Mouse (Mus musculus): ENCODE measurements at regions not wholly inside any gene's neighbourhood (a gene's known extent, or its start where the extent isn't known, plus 50 kb on each side); places are given as distances from the start of the nearest gene placed in this dataset.
A peak's percentile ranks its signal among the peaks of the same experiment; 100 is the strongest.

DNA sequence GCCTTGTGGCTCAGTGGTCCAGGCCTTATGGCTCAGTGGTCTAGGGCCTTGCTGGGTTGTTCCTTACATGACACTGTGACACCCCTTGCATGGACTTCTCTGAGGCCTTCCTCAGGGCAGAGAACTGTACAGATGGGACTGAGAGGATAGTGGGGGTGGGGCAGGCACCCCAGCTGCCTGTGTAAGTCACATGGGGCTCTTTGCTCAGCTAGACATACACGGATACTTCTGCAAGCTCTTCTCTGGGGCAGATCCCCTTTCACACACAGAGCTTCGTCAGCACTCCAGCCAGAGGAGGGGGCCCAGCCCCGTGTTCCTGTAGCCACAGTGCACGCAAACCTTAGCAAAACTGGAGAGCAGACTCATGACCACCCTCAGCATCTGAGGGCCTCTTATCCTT lies 87.9 kb upstream of the Tpm1 start:
- Histone ChIP-seq H3K27ac (no peak overlapping the region), H3K4me2 (no peak overlapping the region)

DNA sequence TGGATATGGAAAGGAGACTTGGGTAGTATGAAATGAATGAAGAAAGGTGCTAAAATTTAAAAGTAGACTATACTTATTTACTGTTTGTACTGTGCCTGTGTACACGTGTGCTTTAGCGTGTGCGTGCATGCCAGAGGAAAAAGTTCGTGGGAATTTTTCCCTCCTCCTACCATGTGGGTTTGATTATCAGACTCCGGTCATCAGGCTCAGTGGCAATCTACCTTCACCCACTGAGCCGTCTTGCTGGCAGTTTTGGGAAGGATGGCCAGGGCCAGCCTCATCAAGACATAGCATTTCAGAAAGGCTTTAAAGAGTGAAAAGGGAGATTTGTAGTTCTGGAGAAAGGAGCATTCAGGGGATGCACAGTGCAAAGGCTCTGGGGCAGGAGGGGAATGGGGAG lies 87.0 kb upstream of the Tpm1 start:
- WGBS (ENCODE audit: insufficient replicate concordance) = 75% methylated on average over 6 of the region's 6 CpGs
- Histone ChIP-seq H3K4me1 (replicated peaks) (peaks cover 17% of the 10 kb centered on the region), H3K4me3 (replicated peaks) (no peak overlapping the region), H3K36me3 (no peaks in the 10 kb centered on the region), H3K27me3 (no peaks in the 10 kb centered on the region), H3K4me2 (no peak overlapping the region), H3K27ac (no peak overlapping the region), H3K9me3 (replicated peaks) (no peaks in the 10 kb centered on the region), H3K9ac (no peak overlapping the region)
- DNase-seq (no peak), ATAC-seq (ENCODE audit: low read depth) (no peak)

More for the DNA sequence above, 87.9 kb upstream of the Tpm1 start:
- no peaks in the 10 kb centered on the region for H3K9me3 ChIP-seq (replicated peaks)
- WGBS (ENCODE audit: insufficient replicate concordance) = 41% methylated on average over 4 of the region's 4 CpGs
- no peak for DNase-seq
- no peaks in the 10 kb centered on the region for H3K27me3 ChIP-seq
- peaks cover 17% of the 10 kb centered on the region for H3K4me1 ChIP-seq (replicated peaks)
- H3K36me3 ChIP-seq = no peaks in the 10 kb centered on the region
- H3K9ac ChIP-seq = no peak overlapping the region
- no peak overlapping the region for H3K4me3 ChIP-seq (replicated peaks)
- no peak for ATAC-seq (ENCODE audit: low read depth)

DNA sequence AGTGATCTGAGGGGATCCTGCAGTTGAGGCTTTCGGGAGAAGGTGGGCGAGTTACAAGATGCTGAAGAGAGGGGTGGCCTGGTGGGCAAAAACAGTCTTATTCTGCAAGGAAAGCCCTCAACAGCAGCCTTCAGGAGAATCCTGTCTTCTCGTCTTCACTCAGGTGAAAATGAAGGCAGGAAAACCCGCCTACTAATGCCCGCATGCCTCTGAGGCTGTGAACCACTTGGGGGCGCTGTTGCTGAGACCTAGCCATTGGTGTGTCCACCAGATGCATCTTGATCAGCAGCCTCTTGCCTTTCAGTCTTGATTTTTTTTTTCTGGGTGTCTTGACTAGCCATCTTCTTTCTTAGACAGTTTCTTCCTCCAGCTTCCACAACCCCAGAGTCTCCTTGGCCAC lies 85.2 kb upstream of the Tpm1 start:
- H3K9me3 ChIP-seq (replicated peaks) = no peaks in the 10 kb centered on the region
- 44% methylated on average over 6 of the region's 6 CpGs for WGBS (ENCODE audit: insufficient replicate concordance)
- ATAC-seq (ENCODE audit: low read depth) = no peak
- no peaks in the 10 kb centered on the region for H3K36me3 ChIP-seq
- H3K27ac ChIP-seq = no peak overlapping the region
- no peak overlapping the region for H3K9ac ChIP-seq
- no peak overlapping the region for H3K4me3 ChIP-seq (replicated peaks)
- no peak overlapping the region for H3K4me2 ChIP-seq
- no peaks in the 10 kb centered on the region for H3K27me3 ChIP-seq
- DNase-seq = peak; percentile 4
- peaks cover 17% of the 10 kb centered on the region for H3K4me1 ChIP-seq (replicated peaks)

DNA sequence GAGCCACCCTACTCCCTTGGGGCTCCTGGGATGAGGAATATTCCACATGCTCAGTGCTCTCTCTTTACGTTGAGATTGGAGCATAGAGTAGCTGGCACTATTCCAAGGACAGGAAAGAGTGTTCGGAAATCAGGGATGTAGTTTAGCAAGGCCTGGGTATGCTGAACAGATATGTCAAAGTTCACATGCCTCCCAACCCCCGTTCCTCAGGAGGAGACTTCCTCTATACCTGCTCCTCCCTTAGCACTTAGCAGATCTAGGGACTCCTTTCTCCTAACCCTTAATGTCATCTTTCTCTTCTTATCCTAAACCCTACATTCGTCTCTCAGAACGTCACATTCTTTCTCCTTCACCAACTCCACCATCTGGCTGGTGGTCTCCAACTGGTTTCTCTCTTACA lies 83.2 kb upstream of the Tpm1 start:
- ATAC-seq (ENCODE audit: low read depth) = no peak

DNA sequence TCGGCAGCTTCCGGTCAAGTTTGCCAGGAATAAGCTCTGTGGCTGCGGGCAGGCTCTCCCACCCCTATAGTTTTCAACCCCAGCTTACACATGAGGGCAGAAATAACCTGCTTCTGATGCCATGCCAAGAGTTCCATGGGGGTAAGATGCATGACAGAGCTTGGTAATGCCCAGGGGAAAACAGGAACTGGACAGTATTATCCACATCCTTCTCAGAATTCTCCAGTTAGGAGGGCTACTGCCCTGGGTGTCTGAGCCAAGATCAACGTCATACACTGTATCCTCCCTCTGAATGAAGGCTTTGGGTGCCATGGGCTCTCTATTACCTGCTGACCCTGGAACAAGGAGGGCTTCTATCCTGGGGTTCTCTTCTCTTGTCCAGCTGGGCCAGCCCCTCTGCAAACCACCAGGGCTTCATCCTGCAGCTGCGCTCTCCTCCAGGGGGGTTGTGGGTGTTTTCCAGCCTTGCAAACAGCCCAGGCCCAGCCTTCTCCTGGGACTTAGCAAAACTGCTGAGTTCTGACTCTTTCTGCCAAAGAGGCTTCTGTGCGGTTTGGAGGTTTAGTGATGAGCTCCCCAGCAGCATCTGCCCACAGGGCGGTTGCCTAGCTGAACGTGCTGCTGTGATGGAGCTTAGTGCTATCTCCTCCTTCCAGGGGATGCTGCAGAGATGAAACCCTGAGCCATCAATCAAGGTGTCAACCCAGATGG lies 81.7 kb upstream of the Tpm1 start:
- no peak overlapping the region for H3K4me3 ChIP-seq (replicated peaks)
- H3K9me3 ChIP-seq (replicated peaks) = no peaks in the 10 kb centered on the region
- peaks cover 6% of the 10 kb centered on the region; the same call in 1 of the 2 replicates for H3K4me1 ChIP-seq (replicated peaks)
- H3K36me3 ChIP-seq = no peaks in the 10 kb centered on the region
- no peak overlapping the region for H3K4me2 ChIP-seq
- H3K27ac ChIP-seq = no peak overlapping the region
- 61% methylated on average over 8 of the region's 8 CpGs for WGBS (ENCODE audit: insufficient replicate concordance)
- H3K9ac ChIP-seq = no peak overlapping the region
- no peaks in the 10 kb centered on the region for H3K27me3 ChIP-seq
- ATAC-seq (ENCODE audit: low read depth) (no peak), DNase-seq (no peak)

More for the DNA sequence above, 83.2 kb upstream of the Tpm1 start:
- Histone ChIP-seq H3K9ac (no peak overlapping the region), H3K4me2 (no peak overlapping the region), H3K27me3 (no peaks in the 10 kb centered on the region), H3K4me1 (replicated peaks) (peaks cover 11% of the 10 kb centered on the region), H3K4me3 (replicated peaks) (no peak overlapping the region), H3K9me3 (replicated peaks) (no peaks in the 10 kb centered on the region), H3K36me3 (no peaks in the 10 kb centered on the region), H3K27ac (no peak overlapping the region)
- 51% methylated on average over 5 of the region's 5 CpGs for WGBS (ENCODE audit: insufficient replicate concordance)
- no peak for DNase-seq

DNA sequence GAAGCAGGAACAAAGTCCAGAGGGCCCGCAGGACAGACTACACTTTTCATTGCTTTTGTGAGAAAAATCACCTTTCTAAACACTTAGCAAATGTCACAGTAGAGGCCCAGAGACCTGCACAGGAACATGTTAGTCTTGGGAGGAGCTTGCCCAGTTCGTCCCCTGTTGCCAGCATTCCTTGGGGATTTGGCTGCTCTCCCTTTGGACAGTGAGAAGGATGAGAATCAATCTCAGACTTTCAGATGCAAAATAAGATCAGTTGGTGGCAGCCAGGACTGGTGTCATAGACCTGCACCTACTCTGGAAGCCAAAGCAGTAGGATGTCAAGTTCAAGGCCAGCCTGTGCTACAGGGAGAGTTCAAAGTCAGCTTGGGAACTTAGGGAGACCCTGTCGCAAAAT lies 80.7 kb upstream of the Tpm1 start:
- DNase-seq = no peak
- H3K4me3 ChIP-seq (replicated peaks) = no peak overlapping the region
- no peaks in the 10 kb centered on the region for H3K9me3 ChIP-seq (replicated peaks)
- H3K4me1 ChIP-seq (replicated peaks) = peaks cover 6% of the 10 kb centered on the region; the same call in 1 of the 2 replicates
- 63% methylated on average over 3 of the region's 3 CpGs for WGBS (ENCODE audit: insufficient replicate concordance)
- H3K36me3 ChIP-seq = no peaks in the 10 kb centered on the region
- H3K9ac ChIP-seq = no peak overlapping the region
- H3K27me3 ChIP-seq = no peaks in the 10 kb centered on the region
- ATAC-seq (ENCODE audit: low read depth) = no peak
- no peak overlapping the region for H3K4me2 ChIP-seq
- H3K27ac ChIP-seq = no peak overlapping the region

DNA sequence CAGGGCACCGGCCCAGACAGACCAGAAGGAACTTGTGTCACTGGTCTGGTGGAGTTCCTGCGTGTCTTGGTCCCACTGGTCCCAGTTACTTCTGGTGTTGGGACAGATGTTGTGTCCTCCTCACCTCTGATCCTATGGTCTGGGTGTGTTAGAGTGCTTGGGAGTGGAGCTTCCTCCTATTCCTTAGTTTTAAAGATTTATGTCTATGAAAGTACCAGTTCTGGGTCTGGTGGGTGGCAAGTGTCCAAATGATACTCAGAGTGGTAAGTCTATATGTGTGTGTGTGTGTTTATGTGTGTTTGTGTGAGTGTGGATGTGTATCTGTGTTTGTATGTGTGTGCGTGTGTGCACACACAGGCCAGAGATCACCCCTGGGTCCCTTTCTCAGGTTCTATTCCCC lies 79.9 kb upstream of the Tpm1 start:
- Histone ChIP-seq H3K4me3 (replicated peaks) (no peak overlapping the region), H3K27me3 (no peaks in the 10 kb centered on the region), H3K4me1 (replicated peaks) (peaks cover 6% of the 10 kb centered on the region; the same call in 1 of the 2 replicates), H3K9me3 (replicated peaks) (no peaks in the 10 kb centered on the region), H3K36me3 (no peaks in the 10 kb centered on the region), H3K4me2 (no peak overlapping the region), H3K27ac (no peak overlapping the region), H3K9ac (no peak overlapping the region)
- DNase-seq (no peak), ATAC-seq (ENCODE audit: low read depth) (no peak)
- WGBS (ENCODE audit: insufficient replicate concordance) = 67% methylated on average over 3 of the region's 3 CpGs

DNA sequence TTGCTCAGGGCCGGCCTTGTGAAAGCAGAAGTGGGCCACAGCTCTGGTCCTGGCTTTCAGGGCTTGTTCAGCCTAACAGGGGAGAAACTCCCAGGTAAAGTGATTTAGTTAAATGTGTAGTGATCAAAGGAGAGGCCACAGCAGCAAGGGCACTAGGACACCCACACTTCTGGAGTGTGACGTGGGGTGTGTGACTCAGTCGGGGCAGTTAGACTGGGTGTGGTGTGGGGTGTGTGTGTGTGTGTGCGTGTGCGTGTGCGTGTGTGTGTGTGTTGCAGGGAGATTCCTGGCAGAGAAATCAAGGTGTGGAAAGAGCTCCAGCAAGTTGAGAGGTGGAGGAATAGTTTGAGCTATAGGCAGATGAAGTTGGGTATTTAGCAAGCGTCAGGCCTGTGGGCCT lies 72.5 kb upstream of the Tpm1 start:
- Histone ChIP-seq H3K27ac (no peak overlapping the region), H3K4me3 (replicated peaks) (no peak overlapping the region), H3K9ac (no peak overlapping the region), H3K4me2 (no peak overlapping the region), H3K27me3 (no peaks in the 10 kb centered on the region), H3K9me3 (replicated peaks) (no peaks in the 10 kb centered on the region), H3K4me1 (replicated peaks) (peaks cover 9% of the 10 kb centered on the region; the same call in 1 of the 2 replicates), H3K36me3 (no peaks in the 10 kb centered on the region)
- DNase-seq (no peak), ATAC-seq (ENCODE audit: low read depth) (no peak)
- WGBS (ENCODE audit: insufficient replicate concordance) = 83% methylated on average over 7 of the region's 7 CpGs

DNA sequence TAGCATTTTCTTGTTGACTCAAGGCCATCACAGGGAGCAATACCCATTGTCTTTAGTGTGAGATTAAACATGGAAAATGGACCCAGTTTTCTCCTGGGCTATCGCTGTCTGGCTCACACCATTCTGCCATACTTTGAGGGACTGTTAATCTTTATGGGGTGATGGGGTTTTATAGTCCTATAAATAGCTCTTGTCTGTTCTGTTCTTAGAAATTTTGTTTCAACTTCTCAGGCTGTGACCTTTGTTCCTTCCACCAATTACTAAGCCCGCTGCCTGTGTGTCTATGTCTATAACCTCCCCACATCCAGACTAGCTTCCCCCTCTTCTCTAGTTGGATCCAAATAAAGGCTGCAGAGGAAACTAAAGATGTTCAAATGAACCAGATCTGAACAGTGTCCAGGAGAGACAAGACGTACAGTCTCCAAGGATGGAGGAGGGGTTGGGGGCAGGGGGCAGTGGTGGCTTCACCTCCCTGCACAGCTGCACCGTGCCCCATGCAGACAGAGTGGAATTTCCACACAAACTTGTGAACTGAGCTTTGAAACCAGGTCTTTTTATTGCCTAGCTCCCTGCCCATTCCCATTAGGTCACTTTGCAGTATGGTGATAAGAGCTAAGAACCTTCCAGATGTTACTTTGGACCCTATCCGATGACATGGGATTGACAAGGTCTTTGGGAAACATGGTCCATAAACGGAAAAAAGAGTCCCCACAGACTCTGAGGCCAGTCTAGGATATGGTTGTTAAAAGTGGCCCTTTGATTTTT lies 69.9 kb upstream of the Tpm1 start:
- DNase-seq = no peak
- H3K4me3 ChIP-seq (replicated peaks) = no peak overlapping the region
- ATAC-seq (ENCODE audit: low read depth) = no peak
- H3K4me2 ChIP-seq = no peak overlapping the region
- H3K36me3 ChIP-seq = no peaks in the 10 kb centered on the region
- 64% methylated on average over 6 of the region's 6 CpGs for WGBS (ENCODE audit: insufficient replicate concordance)
- no peak overlapping the region for H3K9ac ChIP-seq
- H3K27me3 ChIP-seq = no peaks in the 10 kb centered on the region
- no peak overlapping the region for H3K27ac ChIP-seq
- H3K9me3 ChIP-seq (replicated peaks) = no peaks in the 10 kb centered on the region
- peaks cover 9% of the 10 kb centered on the region; the same call in 1 of the 2 replicates for H3K4me1 ChIP-seq (replicated peaks)

DNA sequence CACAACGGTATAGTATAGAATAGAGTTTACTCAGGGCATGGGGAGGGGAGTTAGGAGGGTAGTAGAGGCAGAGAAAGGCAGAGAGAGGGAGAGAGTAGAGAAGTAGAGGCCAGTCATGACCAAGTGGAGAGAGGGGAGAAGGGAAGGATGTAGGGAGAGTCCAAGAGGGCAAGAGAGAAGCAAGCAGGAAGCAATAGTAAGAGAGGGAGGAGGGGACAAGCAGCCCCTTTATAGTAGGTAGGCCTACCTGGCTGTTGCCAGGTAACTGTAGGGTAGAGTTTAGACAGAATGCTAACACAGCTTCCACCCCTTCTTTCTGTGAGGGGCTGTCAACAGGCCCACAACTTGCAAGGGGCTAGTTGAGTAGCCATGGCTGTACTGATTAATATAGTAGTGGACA lies 69.2 kb upstream of the Tpm1 start:
- no peaks in the 10 kb centered on the region for H3K9me3 ChIP-seq (replicated peaks)
- H3K4me2 ChIP-seq = no peak overlapping the region
- WGBS (ENCODE audit: insufficient replicate concordance) = 54% methylated on average over 1 of the region's 1 CpGs
- peaks cover 9% of the 10 kb centered on the region; the same call in 1 of the 2 replicates for H3K4me1 ChIP-seq (replicated peaks)
- no peak overlapping the region for H3K9ac ChIP-seq
- no peak for ATAC-seq (ENCODE audit: low read depth)
- H3K27me3 ChIP-seq = no peaks in the 10 kb centered on the region
- DNase-seq = no peak
- no peak overlapping the region for H3K27ac ChIP-seq
- no peak overlapping the region for H3K4me3 ChIP-seq (replicated peaks)
- H3K36me3 ChIP-seq = no peaks in the 10 kb centered on the region

DNA sequence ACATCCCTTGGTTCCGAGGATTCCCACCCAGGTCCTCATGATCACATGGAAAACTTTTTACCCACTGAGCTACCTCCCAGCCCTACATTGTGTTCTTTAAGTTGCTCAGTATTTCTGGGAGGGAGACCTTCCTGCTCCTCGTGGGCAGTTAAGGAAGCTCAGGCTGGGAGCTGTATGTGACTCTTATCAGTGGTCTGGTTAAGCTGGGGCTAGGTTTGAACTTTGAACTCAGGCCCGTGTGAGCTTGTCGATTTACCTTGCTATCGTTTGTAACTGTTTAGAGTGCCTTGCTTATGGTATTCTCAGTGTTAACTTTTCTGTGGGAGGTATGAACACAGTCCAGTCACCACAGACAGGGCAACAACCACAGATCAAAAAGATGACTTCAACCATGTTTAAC lies 68.4 kb upstream of the Tpm1 start:
- H3K4me3 ChIP-seq (replicated peaks) = no peak overlapping the region
- DNase-seq = no peak
- H3K36me3 ChIP-seq = no peaks in the 10 kb centered on the region
- H3K27ac ChIP-seq = no peak overlapping the region
- no peak for ATAC-seq (ENCODE audit: low read depth)
- no peak overlapping the region for H3K4me2 ChIP-seq
- no peaks in the 10 kb centered on the region for H3K27me3 ChIP-seq
- peaks cover 9% of the 10 kb centered on the region; the same call in 1 of the 2 replicates for H3K4me1 ChIP-seq (replicated peaks)
- H3K9me3 ChIP-seq (replicated peaks) = no peaks in the 10 kb centered on the region
- 44% methylated on average over 5 of the region's 5 CpGs for WGBS (ENCODE audit: insufficient replicate concordance)
- no peak overlapping the region for H3K9ac ChIP-seq

DNA sequence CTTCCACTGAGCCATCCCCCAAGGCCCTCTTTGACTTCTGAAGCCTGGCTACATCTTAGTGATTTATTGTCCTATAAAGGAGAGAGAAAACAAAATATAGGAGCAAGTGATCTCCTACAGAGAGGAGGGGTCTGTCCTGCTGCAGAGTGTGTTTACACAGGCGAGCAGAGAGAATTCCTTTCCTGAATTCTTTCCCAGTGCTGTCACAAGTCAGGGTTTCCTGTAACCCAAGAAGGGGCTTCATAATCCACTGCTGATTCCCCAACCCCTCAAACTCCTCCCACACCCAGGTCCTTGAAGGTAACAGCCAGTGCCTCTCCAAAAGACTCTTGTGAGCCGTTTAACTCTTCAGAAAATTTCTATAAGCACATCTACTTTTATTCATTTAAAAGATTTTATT lies 66.8 kb upstream of the Tpm1 start:
- ATAC-seq (ENCODE audit: low read depth) = no peak
- Histone ChIP-seq H3K4me3 (replicated peaks) (no peak overlapping the region), H3K9ac (no peak overlapping the region), H3K36me3 (no peaks in the 10 kb centered on the region), H3K9me3 (replicated peaks) (no peaks in the 10 kb centered on the region), H3K4me2 (no peak overlapping the region), H3K4me1 (replicated peaks) (peaks cover 9% of the 10 kb centered on the region; the same call in 1 of the 2 replicates), H3K27me3 (no peaks in the 10 kb centered on the region), H3K27ac (no peak overlapping the region)
- WGBS (ENCODE audit: insufficient replicate concordance) = 45% methylated on average over 2 of the region's 2 CpGs
- DNase-seq = no peak

All from liver, embryonic 13.5 days (tissue).